ENCODE assay signal across 11 mouse cellular contexts in genomic region chr15:101980849-101981248, GRCm38 (mm10). TPM values are rescaled to one million over a fixed set of nuclear protein-coding genes. Genes with fewer than 3 reads are reported as not detected.
A peak's percentile ranks its signal among the peaks of the same experiment; 100 is the strongest.
DNase-seq lines count a peak whose midpoint lies in the region; ATAC-seq lines count a peak whose summit lies in the region.
"Had no signal": no experiment of that assay in that cellular context is flagged by ENCODE, and none has a peak within 500 bp of the region (broad histone marks: within the 10 kb centered on the region; RNA-seq: fewer than 3 reads in every experiment).

No protein-coding gene starts in this region.

- WGBS in lung, embryonic 15.5 days, result 55% methylated on average over 6 of the region's 6 CpGs

- no peak overlapping the region for H3K4me2 ChIP-seq in lung, embryonic 15.5 days
- H3K4me2 ChIP-seq: midbrain, embryonic 11.5 days had no signal

- intact Hi-C loops in heart, postnatal 14 days (cut with DNase I), result no loop called here

- ATAC-seq in lung, embryonic 15.5 days (ENCODE audit: borderline replicate concordance, extremely low read depth, low FRiP score, low TSS enrichment), result peak; percentile 8; the same call in 1 of the 2 replicates

- no peak overlapping the region for H3K9ac ChIP-seq in lung, embryonic 15.5 days

- H3K9me3 ChIP-seq in lung, embryonic 15.5 days, result no peaks in the 10 kb centered on the region

- peak; percentile 21 for DNase-seq in adrenal gland, postnatal 14 days
- DNase-seq in adrenal gland, postnatal 36 days, result no peak
- peak; percentile 63 for DNase-seq in 3134 (ENCODE audit: extremely low read depth, insufficient read length, low spot score)
- DNase-seq in kidney, adult 8-10 months, result peak; percentile 88 to 90
- DNase-seq in frontal cortex, postnatal 36 days (ENCODE audit: low spot score in 2 of 2), result no peak
- no peak for DNase-seq in spleen, adult 18-20 months
- no peak for DNase-seq in heart, postnatal 14 days
- DNase-seq: cerebellum, adult 9-11 months; retina, postnatal 1 day had no signal

- H3K27ac ChIP-seq in lung, embryonic 15.5 days, result peak overlapping the region; percentile 86

- H3K4me3 ChIP-seq in lung, embryonic 15.5 days, result no peak overlapping the region

- no peaks in the 10 kb centered on the region for H3K27me3 ChIP-seq in lung, embryonic 15.5 days

- H3K4me1 ChIP-seq in lung, embryonic 15.5 days, result peaks cover 46% of the 10 kb centered on the region

- H3K36me3 ChIP-seq in lung, embryonic 15.5 days, result no peaks in the 10 kb centered on the region

RNA-seq across cellular contexts. Expression of gene Krt8, which starts 23.4 kb away (rescaled TPM):
- 1.5 and 14.6 TPM in 2 replicates for total RNA-seq in adrenal gland, postnatal 14 days (2021)
- total RNA-seq in adrenal gland, postnatal 36 days (2021), result 1 to 10 TPM in 1 of 2 experiments, under 1 TPM in 1; 0.46 to 1.9 TPM
- 307 and 345 TPM in 2 replicates for polyA plus RNA-seq in lung, embryonic 15.5 days (2015; fragmentation: Nextera tagmentation; extraction: Ambion mirVana)
- 1 to 10 TPM; 4.2 to 7.0 TPM for total RNA-seq in heart, postnatal 14 days (2021)

RNA-seq across cellular contexts. Expression of gene Krt78, which starts 26.8 kb away (rescaled TPM):
- not detected in 2 replicates for total RNA-seq in adrenal gland, postnatal 14 days (2021)
- not detected for total RNA-seq in adrenal gland, postnatal 36 days (2021)
- 0.22 TPM in 1 of 2 replicates, not detected in the other for polyA plus RNA-seq in lung, embryonic 15.5 days (2015; fragmentation: Nextera tagmentation; extraction: Ambion mirVana)
- total RNA-seq in heart, postnatal 14 days (2021), result not detected
- polyA plus RNA-seq: midbrain, embryonic 11.5 days had no signal

RNA-seq across cellular contexts. Expression of gene Krt79, which starts 40.7 kb away (rescaled TPM):
- 3.7 and 3.9 TPM in 2 replicates for total RNA-seq in adrenal gland, postnatal 14 days (2021)
- 1 to 10 TPM in 1 of 2 experiments, under 1 TPM in 1; 0.99 to 1.5 TPM for total RNA-seq in adrenal gland, postnatal 36 days (2021)
- 0.97 and 1.0 TPM in 2 replicates for polyA plus RNA-seq in lung, embryonic 15.5 days (2015; fragmentation: Nextera tagmentation; extraction: Ambion mirVana)
- under 1 TPM; 0.26 to 0.34 TPM for total RNA-seq in heart, postnatal 14 days (2021)

RNA-seq across cellular contexts. Expression of gene Krt18, which starts 47.1 kb away (rescaled TPM):
- 2.4 and 11.6 TPM in 2 replicates for total RNA-seq in adrenal gland, postnatal 14 days (2021)
- total RNA-seq in adrenal gland, postnatal 36 days (2021), result 1 to 10 TPM in 1 of 2 experiments, under 1 TPM in 1; 0.76 to 3.3 TPM
- polyA plus RNA-seq in lung, embryonic 15.5 days (2015; fragmentation: Nextera tagmentation; extraction: Ambion mirVana), result 221 and 264 TPM in 2 replicates
- total RNA-seq in heart, postnatal 14 days (2021), result 10 to 100 TPM in 1 of 2 experiments, 1 to 10 TPM in 1; 4.9 to 10.4 TPM

RNA-seq across cellular contexts. Expression of gene Krt4, which starts 56.3 kb away (rescaled TPM):
- total RNA-seq in adrenal gland, postnatal 14 days (2021), result 0.15 TPM in 1 of 2 replicates, not detected in the other
- not detected for total RNA-seq in adrenal gland, postnatal 36 days (2021)
- polyA plus RNA-seq in lung, embryonic 15.5 days (2015; fragmentation: Nextera tagmentation; extraction: Ambion mirVana), result 13.3 and 18.4 TPM in 2 replicates
- not detected for total RNA-seq in heart, postnatal 14 days (2021)
- polyA plus RNA-seq: midbrain, embryonic 11.5 days had no signal

Comparison
In these comparisons a context has a peak if more than half of its experiments do, and no peak if none do; other contexts are left out.
1. DNase-seq: peak in adrenal gland, postnatal 14 days (single experiment), 3134 (single experiment) and kidney, adult 8-10 months (2 of 2); none in adrenal gland, postnatal 36 days (0 of 2), frontal cortex, postnatal 36 days (0 of 2), spleen, adult 18-20 months (0 of 2) and heart, postnatal 14 days (0 of 2).